Mouse (Mus musculus) CD8-positive naive resting alpha-beta T cell, adult 2 months (primary cell): ENCODE data around the gene Znrf2.
A peak's percentile ranks its signal among the peaks of the same experiment; 100 is the strongest.

ENCODE experiments used
- DNase-seq, 2 experiments: peaks; one replicate each; pipeline ENCODE4 v3.0.0; 2022; ENCODE audit warnings: low read depth in 2 of 2, low spot score in 2 of 2

Znrf2 gene

GRCm38 (mm10) chr6:54906053-54907040, 89.6 kb downstream of the Znrf2 start:
- DNase-seq: no peak

DNA sequence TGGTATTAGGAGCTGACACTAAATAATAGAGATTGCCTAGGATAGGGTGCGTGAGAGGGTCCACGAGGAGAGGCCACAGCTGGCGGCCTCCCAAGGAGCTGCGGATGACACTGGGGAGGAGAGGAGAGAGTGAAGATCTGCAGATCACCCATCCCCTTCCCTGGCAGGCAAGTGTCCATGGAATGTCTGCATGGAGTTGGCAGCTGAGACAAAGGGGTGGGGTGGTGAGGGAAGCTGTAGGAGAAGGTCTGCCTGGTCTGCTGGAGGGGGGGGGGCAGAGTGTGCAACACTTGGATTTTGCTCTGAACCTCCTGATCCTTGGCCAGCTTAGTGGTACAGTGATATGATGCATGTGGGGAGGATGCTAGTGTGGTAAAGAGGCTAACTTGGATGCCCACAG, 98.3 kb downstream of the Znrf2 start:
- DNase-seq: no peak

DNA sequence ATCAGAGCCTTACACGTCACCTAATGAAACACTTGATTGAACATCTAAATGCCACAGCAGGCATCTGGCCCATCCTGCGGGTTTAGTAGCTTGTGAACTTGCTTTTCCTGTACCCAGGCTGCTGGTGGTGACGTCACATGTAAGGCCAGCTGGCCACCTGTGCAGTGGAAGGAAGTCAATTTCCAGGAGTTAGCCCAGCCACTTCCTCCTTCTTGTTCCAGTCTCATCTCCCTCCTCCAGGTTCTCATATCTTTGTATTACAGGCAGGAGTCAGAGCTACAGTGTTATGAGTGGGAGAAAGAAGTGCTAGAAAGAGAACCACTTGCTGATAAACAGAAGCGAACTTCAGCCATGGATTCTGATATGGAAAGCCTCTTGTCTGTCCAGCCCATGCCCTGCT, 99.4 kb downstream of the Znrf2 start:
- no peak for DNase-seq

GRCm38 (mm10) chr6:54916941-54917340, 100.2 kb downstream of the Znrf2 start:
- DNase-seq: no peak

GRCm38 (mm10) chr6:54917523-54917922, 100.8 kb downstream of the Znrf2 start:
- DNase-seq: peak; percentile 37 to 60

DNA sequence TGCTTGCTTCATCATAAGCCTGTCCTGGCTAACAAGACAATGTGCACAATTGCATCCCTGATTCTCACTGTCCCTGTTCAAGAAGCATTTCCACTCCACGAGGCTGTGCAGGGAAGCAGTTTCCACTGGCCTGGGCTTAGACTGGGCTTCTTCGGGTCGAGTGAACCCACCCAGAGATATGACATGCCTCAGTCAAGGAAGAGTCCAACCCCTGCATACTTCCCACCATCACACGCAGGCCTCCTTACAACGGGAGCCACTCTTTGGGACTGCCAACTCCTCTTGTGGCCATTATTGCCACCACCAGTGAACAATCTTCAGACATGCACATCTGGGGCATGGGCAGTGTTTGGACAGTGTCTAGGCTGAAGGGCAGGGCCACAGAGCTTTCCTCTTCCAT, 101.8 kb downstream of the Znrf2 start:
- no peak for DNase-seq

GRCm38 (mm10) chr6:54924538-54924937, 107.8 kb downstream of the Znrf2 start:
- DNase-seq: no peak

DNA sequence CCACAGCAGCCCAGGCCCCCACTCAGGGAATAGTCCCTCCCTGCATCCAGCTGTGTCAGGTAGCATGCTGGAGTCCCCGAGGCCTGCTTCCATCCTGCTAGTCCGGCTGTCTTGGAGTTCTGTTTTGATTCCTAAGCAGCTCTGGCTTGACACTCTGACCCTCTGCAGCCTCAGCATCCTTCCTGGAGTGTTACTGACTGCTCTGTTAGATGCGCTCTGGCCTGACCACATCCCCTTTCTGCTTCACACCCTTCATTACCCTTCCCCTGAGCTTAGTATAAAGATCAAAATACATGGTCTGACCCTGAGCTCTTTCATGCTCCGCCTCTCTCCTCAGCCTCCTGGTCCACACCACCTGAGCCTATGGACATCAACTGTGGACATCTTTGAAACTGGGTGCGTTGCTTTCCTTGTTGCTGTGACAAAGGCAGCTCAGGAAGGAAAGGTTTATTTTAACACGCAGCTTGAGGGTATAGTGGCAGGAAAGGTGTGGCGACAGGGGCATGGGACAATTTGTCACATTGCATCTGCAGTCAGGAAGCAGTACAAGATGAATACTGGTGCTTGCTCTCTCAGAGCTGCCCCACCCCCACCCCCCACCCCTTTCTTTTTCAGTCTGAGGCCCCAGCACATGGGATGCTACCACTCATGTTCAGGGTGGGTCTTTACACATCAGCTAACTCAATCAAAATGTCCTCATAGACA, 109.2 kb downstream of the Znrf2 start:
- DNase-seq: no peak

DNA sequence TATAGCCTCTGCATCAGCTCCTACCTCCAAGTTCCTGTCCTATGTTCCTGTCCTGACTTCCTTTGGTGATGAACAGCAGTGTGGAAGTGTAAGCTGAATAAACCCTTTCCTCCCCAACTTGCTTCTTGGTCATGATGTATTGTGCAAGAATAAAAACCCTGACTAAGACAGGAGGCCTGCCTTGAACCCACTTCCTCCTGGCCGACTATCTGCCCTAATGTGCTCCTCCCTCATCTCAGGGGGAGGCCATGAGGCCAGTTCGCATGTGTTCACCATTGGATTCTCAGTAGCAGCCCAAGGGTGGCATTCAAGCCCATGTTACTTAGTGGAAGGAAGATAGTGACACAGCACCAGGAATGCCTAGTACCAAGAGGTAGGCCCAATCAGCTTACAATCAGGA, 110.2 kb downstream of the Znrf2 start:
- no peak for DNase-seq

- no peak for DNase-seq
These were observed 111.2 kb downstream of the Znrf2 start for GRCm38 (mm10) chr6:54927946-54928345.

- no peak for DNase-seq
These were observed 114.9 kb downstream of the Znrf2 start for GRCm38 (mm10) chr6:54931641-54932040.

DNA sequence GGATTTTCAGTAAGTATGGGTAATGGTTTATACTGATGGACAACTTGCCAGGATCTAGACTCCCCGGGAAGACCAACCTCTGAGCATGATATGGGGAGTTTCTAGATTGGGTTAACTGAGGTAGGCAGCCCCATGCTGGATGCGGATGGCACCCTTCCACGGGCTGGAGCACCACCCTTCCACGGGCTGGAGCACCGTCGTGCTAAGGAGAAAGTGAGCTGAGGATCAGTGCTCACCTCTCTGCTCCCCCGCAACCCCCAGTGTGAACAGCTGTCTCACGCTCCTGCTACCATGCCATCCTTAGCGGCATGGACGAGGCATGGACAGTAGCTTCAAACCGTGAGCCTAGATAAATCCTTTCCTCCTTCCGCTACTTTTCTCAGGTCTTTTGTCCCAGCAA, 115.8 kb downstream of the Znrf2 start:
- DNase-seq: no peak

- no peak for DNase-seq
These were observed 116.5 kb downstream of the Znrf2 start for GRCm38 (mm10) chr6:54933216-54933615.

GRCm38 (mm10) chr6:54933866-54934265, 117.2 kb downstream of the Znrf2 start:
- DNase-seq: no peak

- no peak for DNase-seq
These were observed 117.6 kb downstream of the Znrf2 start for GRCm38 (mm10) chr6:54934313-54934712.

- DNase-seq: no peak
These were observed 118.2 kb downstream of the Znrf2 start for GRCm38 (mm10) chr6:54934930-54935329.

DNA sequence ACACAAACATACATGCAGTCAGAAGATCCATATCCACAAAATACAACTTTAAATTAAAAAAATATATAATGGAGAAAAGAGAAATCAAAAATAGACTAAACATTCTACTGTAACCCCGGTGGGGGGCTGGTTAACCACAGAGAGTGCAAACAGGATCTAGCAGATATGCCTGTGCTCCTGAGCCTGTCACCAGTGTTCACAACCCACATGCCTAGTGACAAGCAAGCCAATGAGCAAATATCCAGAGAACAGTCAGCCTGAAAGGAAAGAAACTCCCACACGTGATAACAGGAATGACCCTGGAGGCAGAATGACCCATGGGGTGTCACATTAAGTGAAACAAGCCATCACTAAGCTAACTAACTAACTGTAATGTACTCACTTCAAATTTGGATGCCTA, 119.8 kb downstream of the Znrf2 start:
- peak in 1 of 2 experiments; percentile 29 for DNase-seq

GRCm38 (mm10) chr6:54939631-54940030, 122.9 kb downstream of the Znrf2 start:
- DNase-seq: no peak

- no peak for DNase-seq
These were observed 123.4 kb downstream of the Znrf2 start for GRCm38 (mm10) chr6:54940126-54940525.

DNA sequence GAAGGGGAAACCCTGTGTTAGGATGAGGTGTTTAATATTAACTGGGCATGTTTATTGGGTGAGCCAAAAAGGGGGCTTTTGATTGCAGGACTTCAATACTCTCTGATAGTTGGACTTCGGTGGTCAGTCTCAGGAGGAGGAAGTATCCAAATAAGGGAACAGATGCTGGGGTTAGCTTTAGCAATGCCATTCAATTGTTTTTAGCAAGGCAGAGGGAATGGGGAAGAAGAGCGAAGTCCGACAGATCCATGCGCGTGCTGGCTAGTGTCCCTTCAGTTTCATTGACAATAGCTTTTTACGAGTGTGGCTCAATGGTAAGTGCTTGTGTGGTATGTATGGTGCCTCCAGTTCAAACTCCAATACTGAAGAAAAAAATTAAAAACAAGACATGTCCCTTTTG, 124.4 kb downstream of the Znrf2 start:
- no peak for DNase-seq
